ENCODE assay signal across 26 mouse cellular contexts in the genomic region with DNA sequence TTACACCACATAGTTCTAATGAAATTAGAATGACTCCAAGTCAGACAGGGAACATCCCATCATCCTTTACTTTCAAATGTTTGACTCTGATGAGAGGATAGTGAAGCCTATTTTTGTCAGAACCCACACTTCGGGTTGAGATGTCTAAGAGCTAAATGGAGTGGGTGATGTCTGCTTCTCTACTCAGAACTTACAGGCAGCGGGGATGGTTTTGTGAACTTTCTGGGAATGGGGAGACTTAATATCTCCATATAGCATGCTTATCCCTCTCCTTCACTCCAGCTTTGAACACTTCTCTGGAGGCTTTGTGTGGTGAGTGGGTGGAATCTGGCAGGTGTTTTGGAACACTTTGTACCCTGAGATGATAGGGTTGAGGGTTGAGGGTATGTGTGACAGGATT.
"Had no signal": no experiment of that assay in that cellular context is flagged by ENCODE, and none has a peak within 500 bp of the region (broad histone marks: within the 10 kb centered on the region; RNA-seq: fewer than 3 reads in every experiment).

No protein-coding gene starts in this region.

- DNase-seq: gastrocnemius, postnatal 14 days; gastrocnemius, postnatal 36 days; heart, adult 11 months; heart, adult 2 months; heart, postnatal 14 days; heart, postnatal 36 days; kidney, adult 11 months; kidney, adult 2 months; kidney, adult 9 months; kidney, postnatal 14 days; kidney, postnatal 36 days; layer of hippocampus, adult 9-11 months; layer of hippocampus, postnatal 36 days; left cerebral cortex, postnatal 4 days had no signal

- H3K4me1 ChIP-seq: heart, embryonic 13.5 days; heart, embryonic 15.5 days; hindbrain, embryonic 13.5 days; hindbrain, embryonic 15.5 days; kidney, embryonic 15.5 days; limb, embryonic 13.5 days; limb, embryonic 15.5 days; liver, embryonic 12.5 days had no signal

- H3K4me2 ChIP-seq: heart, embryonic 11.5 days; heart, embryonic 13.5 days; heart, embryonic 15.5 days; hindbrain, embryonic 13.5 days; hindbrain, embryonic 15.5 days; kidney, embryonic 15.5 days; limb, embryonic 13.5 days; limb, embryonic 15.5 days; liver, embryonic 12.5 days had no signal

- H3K27ac ChIP-seq: heart, adult 2 months; heart, embryonic 13.5 days; heart, embryonic 15.5 days; hindbrain, embryonic 13.5 days; hindbrain, embryonic 15.5 days; hindbrain, postnatal 0 days; kidney, embryonic 15.5 days; kidney, postnatal 0 days; limb, embryonic 13.5 days; limb, embryonic 15.5 days; liver, embryonic 12.5 days had no signal

- H3K4me3 ChIP-seq: heart, adult 2 months; heart, embryonic 13.5 days; heart, embryonic 15.5 days; hindbrain, embryonic 13.5 days; hindbrain, embryonic 15.5 days; kidney, embryonic 15.5 days; limb, embryonic 13.5 days; limb, embryonic 15.5 days; liver, embryonic 12.5 days had no signal

- ATAC-seq: hindbrain, postnatal 0 days; intestine, embryonic 16.5 days; liver, embryonic 12.5 days had no signal

- H3K36me3 ChIP-seq: heart, embryonic 13.5 days; heart, embryonic 15.5 days; hindbrain, embryonic 13.5 days; hindbrain, embryonic 15.5 days; kidney, embryonic 15.5 days; limb, embryonic 13.5 days; limb, embryonic 15.5 days; liver, embryonic 12.5 days had no signal

- H3K27me3 ChIP-seq: heart, embryonic 13.5 days; heart, embryonic 15.5 days; hindbrain, embryonic 13.5 days; hindbrain, embryonic 15.5 days; kidney, embryonic 15.5 days; limb, embryonic 13.5 days; limb, embryonic 15.5 days; liver, embryonic 12.5 days had no signal

- H3K9ac ChIP-seq: heart, embryonic 13.5 days; heart, embryonic 15.5 days; hindbrain, embryonic 13.5 days; hindbrain, embryonic 15.5 days; kidney, embryonic 15.5 days; limb, embryonic 13.5 days; limb, embryonic 15.5 days; liver, embryonic 12.5 days had no signal

- H3K9me3 ChIP-seq: heart, embryonic 13.5 days; heart, embryonic 15.5 days; hindbrain, embryonic 13.5 days; hindbrain, embryonic 15.5 days; kidney, embryonic 15.5 days; limb, embryonic 13.5 days; limb, embryonic 15.5 days; liver, embryonic 12.5 days had no signal
